Mouse (Mus musculus): ENCODE measurements around the gene Ankrd28. TPM values are rescaled to one million over a fixed set of nuclear protein-coding genes. Genes with fewer than 3 reads are reported as not detected.
A peak's percentile ranks its signal among the peaks of the same experiment; 100 is the strongest.

Gene Ankrd28
- polyA plus RNA-seq, 1 experiment from 2014 or later: 3.6 TPM

GRCm38 (mm10) chr14:31669642-31670490, 160.6 kb downstream of the Ankrd28 start:
- 66% methylated on average over 15 of the region's 15 CpGs for WGBS
- Histone ChIP-seq H3K4me3 (ENCODE audit: low read depth, low read length) (no peak overlapping the region), H3K4me2 (replicated peaks; ENCODE audit: low read depth) (peak overlapping the region; percentile 27; the same call in 1 of the 2 replicates), H3K36me3 (ENCODE audit: control insufficient read depth, insufficient read depth, low read length) (no peaks in the 10 kb centered on the region), H3K27ac (replicated peaks) (peak overlapping the region; percentile 84), H3K27me3 (ENCODE audit: control insufficient read depth, insufficient read depth, low read length) (no peaks in the 10 kb centered on the region), H3K9me3 (ENCODE audit: control insufficient read depth, low read length) (no peaks in the 10 kb centered on the region), H3K9ac (ENCODE audit: low read length) (no peak overlapping the region), H3K4me1 (replicated peaks; ENCODE audit: control insufficient read depth, insufficient read depth) (peaks cover 9% of the 10 kb centered on the region)
- ATAC-seq (ENCODE audit: low FRiP score, low TSS enrichment): peak; percentile 58; the same call in 1 of the 2 replicates
- TF ChIP-seq CTCF (IDR thresholded peaks at IDR 0.05; ENCODE audit: low read depth) (no peak), EP300 (optimal IDR thresholded peaks at IDR 0.05) (no peak)
- no peak for DNase-seq (ENCODE audit: low spot score)

GRCm38 (mm10) chr14:31669161-31669611, 161.3 kb downstream of the Ankrd28 start:
- H3K4me2 ChIP-seq (replicated peaks; ENCODE audit: low read depth): peak overlapping the region; percentile 27; the same call in 1 of the 2 replicates
- no peaks in the 10 kb centered on the region for H3K36me3 ChIP-seq (ENCODE audit: control insufficient read depth, insufficient read depth, low read length)
- peaks cover 9% of the 10 kb centered on the region for H3K4me1 ChIP-seq (replicated peaks; ENCODE audit: control insufficient read depth, insufficient read depth)
- H3K27ac ChIP-seq (replicated peaks): peak overlapping the region; percentile 84
- H3K9ac ChIP-seq (ENCODE audit: low read length): peak overlapping the region; percentile 31; the same call in 1 of the 2 replicates
- H3K27me3 ChIP-seq (ENCODE audit: control insufficient read depth, insufficient read depth, low read length): no peaks in the 10 kb centered on the region
- no peak overlapping the region for H3K4me3 ChIP-seq (ENCODE audit: low read depth, low read length)
- H3K9me3 ChIP-seq (ENCODE audit: control insufficient read depth, low read length): no peaks in the 10 kb centered on the region
- ATAC-seq (ENCODE audit: low FRiP score, low TSS enrichment) (peak; percentile 75), DNase-seq (ENCODE audit: low spot score) (peak; percentile 55)
- WGBS: 25% methylated on average over 13 of the region's 13 CpGs
- TF ChIP-seq EP300 (optimal IDR thresholded peaks at IDR 0.05) (no peak), CTCF (IDR thresholded peaks at IDR 0.05; ENCODE audit: low read depth) (peak; percentile 25; the same call in 1 of the 2 replicates)

GRCm38 (mm10) chr14:31668326-31668725, 162.1 kb downstream of the Ankrd28 start:
- 76% methylated on average over 13 of the region's 13 CpGs for WGBS
- DNase-seq (ENCODE audit: low spot score) (no peak), ATAC-seq (ENCODE audit: low FRiP score, low TSS enrichment) (no peak)
- Histone ChIP-seq H3K27me3 (ENCODE audit: control insufficient read depth, insufficient read depth, low read length) (no peaks in the 10 kb centered on the region), H3K4me2 (replicated peaks; ENCODE audit: low read depth) (no peak overlapping the region), H3K4me3 (ENCODE audit: low read depth, low read length) (no peak overlapping the region), H3K9ac (ENCODE audit: low read length) (no peak overlapping the region), H3K36me3 (ENCODE audit: control insufficient read depth, insufficient read depth, low read length) (no peaks in the 10 kb centered on the region), H3K9me3 (ENCODE audit: control insufficient read depth, low read length) (no peaks in the 10 kb centered on the region), H3K27ac (replicated peaks) (peak overlapping the region; percentile 49; the same call in 1 of the 2 replicates), H3K4me1 (replicated peaks; ENCODE audit: control insufficient read depth, insufficient read depth) (peaks cover 15% of the 10 kb centered on the region)
- TF ChIP-seq CTCF (IDR thresholded peaks at IDR 0.05; ENCODE audit: low read depth) (no peak), EP300 (optimal IDR thresholded peaks at IDR 0.05) (no peak)

GRCm38 (mm10) chr14:31667741-31668140, 162.7 kb downstream of the Ankrd28 start:
- H3K27ac ChIP-seq (replicated peaks): no peak overlapping the region
- peaks cover 20% of the 10 kb centered on the region for H3K4me1 ChIP-seq (replicated peaks; ENCODE audit: control insufficient read depth, insufficient read depth)
- TF ChIP-seq CTCF (IDR thresholded peaks at IDR 0.05; ENCODE audit: low read depth): no peak
- TF ChIP-seq EP300 (optimal IDR thresholded peaks at IDR 0.05): no peak
- no peaks in the 10 kb centered on the region for H3K27me3 ChIP-seq (ENCODE audit: control insufficient read depth, insufficient read depth, low read length)
- ATAC-seq (ENCODE audit: low FRiP score, low TSS enrichment): no peak
- H3K36me3 ChIP-seq (ENCODE audit: control insufficient read depth, insufficient read depth, low read length): no peaks in the 10 kb centered on the region
- no peaks in the 10 kb centered on the region for H3K9me3 ChIP-seq (ENCODE audit: control insufficient read depth, low read length)
- no peak for DNase-seq (ENCODE audit: low spot score)
- no peak overlapping the region for H3K4me3 ChIP-seq (ENCODE audit: low read depth, low read length)
- H3K9ac ChIP-seq (ENCODE audit: low read length): no peak overlapping the region
- WGBS: 75% methylated on average over 6 of the region's 6 CpGs
- H3K4me2 ChIP-seq (replicated peaks; ENCODE audit: low read depth): no peak overlapping the region

- no peaks in the 10 kb centered on the region for H3K36me3 ChIP-seq (ENCODE audit: control insufficient read depth, insufficient read depth, low read length)
- H3K9ac ChIP-seq (ENCODE audit: low read length): no peak overlapping the region
- no peak overlapping the region for H3K4me3 ChIP-seq (ENCODE audit: low read depth, low read length)
- ATAC-seq (ENCODE audit: low FRiP score, low TSS enrichment) (no peak), DNase-seq (ENCODE audit: low spot score) (no peak)
- 94% methylated on average over 28 of the region's 28 CpGs for WGBS
- H3K9me3 ChIP-seq (ENCODE audit: control insufficient read depth, low read length): no peaks in the 10 kb centered on the region
- TF ChIP-seq EP300 (optimal IDR thresholded peaks at IDR 0.05) (no peak), CTCF (IDR thresholded peaks at IDR 0.05; ENCODE audit: low read depth) (no peak)
- no peak overlapping the region for H3K27ac ChIP-seq (replicated peaks)
- H3K4me2 ChIP-seq (replicated peaks; ENCODE audit: low read depth): no peak overlapping the region
- H3K27me3 ChIP-seq (ENCODE audit: control insufficient read depth, insufficient read depth, low read length): no peaks in the 10 kb centered on the region
- H3K4me1 ChIP-seq (replicated peaks; ENCODE audit: control insufficient read depth, insufficient read depth): peaks cover 26% of the 10 kb centered on the region
These were observed 163.3 kb downstream of the Ankrd28 start for GRCm38 (mm10) chr14:31666931-31667705.
